Mouse (Mus musculus) cerebellum, postnatal 4 days (tissue): ENCODE data around the gene Raver2.
"Not testable (repeated sequence)": the region's sequence is repeated elsewhere in the genome, so short reads cannot be mapped to it uniquely, and the experiment has no call there.

Experiments
- DNase-seq, 2 experiments: peaks; one replicate each; pipeline ENCODE4 v3.0.0; 2022; ENCODE audit warnings: low spot score in 2 of 2, mixed read lengths in 1 of 2

Gene Raver2

GRCm38 (mm10) chr4:101068786-101069153 is at the start of gene Raver2:
Gene Raver2 (plus strand): TSS chr4:101068983.
- DNase-seq = peak; percentile 30 to 60

GRCm38 (mm10) chr4:101020596-101020995 is 48.2 kb upstream of the Raver2 start, which contains the start of gene Gm10577:
Gene Gm10577 (minus strand): TSS chr4:101020696.
- no peak for DNase-seq

GRCm38 (mm10) chr4:101026566-101026965 is 42.2 kb upstream of the Raver2 start:
- no peak for DNase-seq

GRCm38 (mm10) chr4:101026995-101027394 is 41.8 kb upstream of the Raver2 start:
- DNase-seq = no peak

GRCm38 (mm10) chr4:101027852-101028411 is 40.9 kb upstream of the Raver2 start:
- DNase-seq = no peak

GRCm38 (mm10) chr4:101033047-101033446 is 35.7 kb upstream of the Raver2 start:
- DNase-seq = no peak

- no peak for DNase-seq
These were observed 33.7 kb upstream of the Raver2 start for GRCm38 (mm10) chr4:101035131-101035530.

- DNase-seq = no peak
These were observed 31.6 kb upstream of the Raver2 start for GRCm38 (mm10) chr4:101037156-101037555.

GRCm38 (mm10) chr4:101043691-101044090 is 25.1 kb upstream of the Raver2 start:
- DNase-seq = no peak

GRCm38 (mm10) chr4:101044149-101044548 is 24.6 kb upstream of the Raver2 start:
- DNase-seq = no peak

- DNase-seq = no peak
These were observed 22.2 kb upstream of the Raver2 start for GRCm38 (mm10) chr4:101046576-101046975.

- no peak for DNase-seq
These were observed 6.6 kb upstream of the Raver2 start for GRCm38 (mm10) chr4:101062146-101062545.

- no peak for DNase-seq
These were observed 2.4 kb upstream of the Raver2 start for GRCm38 (mm10) chr4:101066401-101066800.

GRCm38 (mm10) chr4:101069154-101069971 is 580 bp downstream of the Raver2 start:
- DNase-seq = peak; percentile 21

GRCm38 (mm10) chr4:101071570-101071969 is 2.8 kb downstream of the Raver2 start:
- no peak for DNase-seq

- no peak for DNase-seq
These were observed 7.6 kb downstream of the Raver2 start for GRCm38 (mm10) chr4:101076425-101076824.

- no peak for DNase-seq
These were observed 11.2 kb downstream of the Raver2 start for GRCm38 (mm10) chr4:101080016-101080415.

- DNase-seq = no peak
These were observed 13.5 kb downstream of the Raver2 start for GRCm38 (mm10) chr4:101082176-101082888.

GRCm38 (mm10) chr4:101084863-101085262 is 16.1 kb downstream of the Raver2 start:
- no peak for DNase-seq

GRCm38 (mm10) chr4:101086040-101086439 is 17.3 kb downstream of the Raver2 start:
- DNase-seq = no peak

- no peak for DNase-seq
These were observed 18.9 kb downstream of the Raver2 start for GRCm38 (mm10) chr4:101087721-101088120.

- DNase-seq = not testable (repeated sequence)
These were observed 21.8 kb downstream of the Raver2 start for GRCm38 (mm10) chr4:101090630-101091029.

- DNase-seq = no peak
These were observed 24.5 kb downstream of the Raver2 start for GRCm38 (mm10) chr4:101093292-101093691.
